Mouse (Mus musculus): ENCODE results near the gene Txnrd2.

- TF ChIP-seq CTCF (conservative IDR thresholded peaks at IDR 0.05; ENCODE audit: low read length) (no peak), POU5F1 (IDR thresholded peaks at IDR 0.05; ENCODE audit: borderline replicate concordance, low read length) (no peak)
Measured at GRCm38 (mm10) chr16:18528656-18529055, 102.5 kb downstream of the Txnrd2 start.
